Mouse (Mus musculus): ENCODE measurements around the gene Tmem229a. TPM values are rescaled to one million over a fixed set of nuclear protein-coding genes. Genes with fewer than 3 reads are reported as not detected.

Tmem229a gene
- total and polyA plus RNA-seq, 3 experiments: not detected

- H3K9ac ChIP-seq (ENCODE audit: control insufficient read depth, low read depth, low read length, poor library complexity, severe bottlenecking): no peak overlapping the region
- H3K4me3 ChIP-seq (ENCODE audit: control insufficient read depth in 1 of 2, insufficient read depth in 1 of 2, low read depth in 2 of 2, low read length in 2 of 2): no peak overlapping the region
- no peak for DNase-seq (ENCODE audit: low read depth, low spot score)
- no peaks in the 10 kb centered on the region for H3K4me1 ChIP-seq (ENCODE audit: control insufficient read depth in 1 of 2, insufficient read depth in 2 of 2, low read length in 2 of 2)
- H3K36me3 ChIP-seq (ENCODE audit: control insufficient read depth in 1 of 2, insufficient read depth in 2 of 2, low read length in 2 of 2): no peaks in the 10 kb centered on the region
- H3K9me3 ChIP-seq (replicated peaks; ENCODE audit: insufficient read depth, low read length): no peaks in the 10 kb centered on the region
- no peaks in the 10 kb centered on the region for H3K79me2 ChIP-seq (ENCODE audit: control insufficient read depth, insufficient read depth, low read length, poor library complexity)
- H3K27me3 ChIP-seq (ENCODE audit: control insufficient read depth in 1 of 2, insufficient read depth in 2 of 2, low read length in 2 of 2): no peaks in the 10 kb centered on the region
- TF ChIP-seq RCOR1 (IDR thresholded peaks at IDR 0.05; ENCODE audit: low read depth, low read length): no peak
- no peak for TF ChIP-seq USF1 (IDR thresholded peaks at IDR 0.05; ENCODE audit: low read depth, low read length)
- no peak for TF ChIP-seq ZKSCAN1 (IDR thresholded peaks at IDR 0.05; ENCODE audit: low read depth, low read length)
- no peak for TF ChIP-seq MAFK (IDR thresholded peaks at IDR 0.05; ENCODE audit: borderline replicate concordance, low read depth, low read length)
- no peak for TF ChIP-seq GABPA (IDR thresholded peaks at IDR 0.05; ENCODE audit: low read depth, low read length)
- TF ChIP-seq MYC (IDR thresholded peaks at IDR 0.05; ENCODE audit: low read depth, low read length): no peak
- no peak overlapping the region for H3K27ac ChIP-seq (ENCODE audit: control insufficient read depth, low read depth, low read length)
These were observed 7.7 kb upstream of the Tmem229a start for GRCm38 (mm10) chr6:24963754-24964153.

- Histone ChIP-seq H3K27ac (ENCODE audit: control insufficient read depth, low read depth, low read length) (no peak overlapping the region), H3K79me2 (ENCODE audit: control insufficient read depth, insufficient read depth, low read length, poor library complexity) (no peaks in the 10 kb centered on the region), H3K9ac (ENCODE audit: control insufficient read depth, low read depth, low read length, poor library complexity, severe bottlenecking) (no peak overlapping the region), H3K36me3 (ENCODE audit: control insufficient read depth in 1 of 2, insufficient read depth in 2 of 2, low read length in 2 of 2) (no peaks in the 10 kb centered on the region), H3K9me3 (replicated peaks; ENCODE audit: insufficient read depth, low read length) (no peaks in the 10 kb centered on the region), H3K4me3 (ENCODE audit: control insufficient read depth in 1 of 2, insufficient read depth in 1 of 2, low read depth in 2 of 2, low read length in 2 of 2) (no peak overlapping the region), H3K4me1 (ENCODE audit: control insufficient read depth in 1 of 2, insufficient read depth in 2 of 2, low read length in 2 of 2) (no peaks in the 10 kb centered on the region), H3K27me3 (ENCODE audit: control insufficient read depth in 1 of 2, insufficient read depth in 2 of 2, low read length in 2 of 2) (no peaks in the 10 kb centered on the region)
- TF ChIP-seq ELF1 (IDR thresholded peaks at IDR 0.05; ENCODE audit: low read depth, low read length) (no peak), ETS1 (IDR thresholded peaks at IDR 0.05; ENCODE audit: low read depth, low read length) (no peak), GABPA (IDR thresholded peaks at IDR 0.05; ENCODE audit: low read depth, low read length) (no peak)
- no peak for DNase-seq (ENCODE audit: low read depth, low spot score)
These were observed 483 bp upstream of the Tmem229a start for GRCm38 (mm10) chr6:24956586-24956973.

- Histone ChIP-seq H3K27me3 (ENCODE audit: control insufficient read depth in 1 of 2, insufficient read depth in 2 of 2, low read length in 2 of 2) (no peaks in the 10 kb centered on the region), H3K9me3 (replicated peaks; ENCODE audit: insufficient read depth, low read length) (no peaks in the 10 kb centered on the region), H3K4me1 (ENCODE audit: control insufficient read depth in 1 of 2, insufficient read depth in 2 of 2, low read length in 2 of 2) (no peaks in the 10 kb centered on the region), H3K27ac (ENCODE audit: control insufficient read depth, low read depth, low read length) (no peak overlapping the region), H3K36me3 (ENCODE audit: control insufficient read depth in 1 of 2, insufficient read depth in 2 of 2, low read length in 2 of 2) (no peaks in the 10 kb centered on the region), H3K9ac (ENCODE audit: control insufficient read depth, low read depth, low read length, poor library complexity, severe bottlenecking) (no peak overlapping the region), H3K4me3 (ENCODE audit: control insufficient read depth in 1 of 2, insufficient read depth in 1 of 2, low read depth in 2 of 2, low read length in 2 of 2) (no peak overlapping the region), H3K79me2 (ENCODE audit: control insufficient read depth, insufficient read depth, low read length, poor library complexity) (no peaks in the 10 kb centered on the region)
- DNase-seq (ENCODE audit: low read depth, low spot score): no peak
- TF ChIP-seq MEF2A (IDR thresholded peaks at IDR 0.05; ENCODE audit: extremely low read depth, insufficient replicate concordance, low read depth, low read length, poor library complexity, severe bottlenecking) (no peak), MAFK (IDR thresholded peaks at IDR 0.05; ENCODE audit: borderline replicate concordance, low read depth, low read length) (no peak), ZKSCAN1 (IDR thresholded peaks at IDR 0.05; ENCODE audit: low read depth, low read length) (no peak), UBTF (IDR thresholded peaks at IDR 0.05; ENCODE audit: borderline replicate concordance, insufficient read depth, low read depth, low read length) (no peak), ZC3H11A (IDR thresholded peaks at IDR 0.05; ENCODE audit: low read depth, low read length) (no peak), TAL1 (IDR thresholded peaks at IDR 0.05; ENCODE audit: low read length) (no peak), RCOR1 (IDR thresholded peaks at IDR 0.05; ENCODE audit: low read depth, low read length) (no peak), MYB (IDR thresholded peaks at IDR 0.05; ENCODE audit: low read depth, low read length) (no peak), ELF1 (IDR thresholded peaks at IDR 0.05; ENCODE audit: low read depth, low read length) (no peak), MXI1 (IDR thresholded peaks at IDR 0.05; ENCODE audit: low read depth, low read length) (no peak), NELFE (IDR thresholded peaks at IDR 0.05; ENCODE audit: low read depth, low read length) (no peak), USF1 (IDR thresholded peaks at IDR 0.05; ENCODE audit: low read depth, low read length) (no peak), KAT2A (conservative IDR thresholded peaks at IDR 0.05; ENCODE audit: low read depth, low read length) (no peak), CHD1 (IDR thresholded peaks at IDR 0.05; ENCODE audit: low read depth, low read length) (no peak), ZMIZ1 (IDR thresholded peaks at IDR 0.05; ENCODE audit: low read depth, low read length) (no peak), HCFC1 (IDR thresholded peaks at IDR 0.05; ENCODE audit: low read depth, low read length) (no peak), SMC3 (IDR thresholded peaks at IDR 0.05; ENCODE audit: low read depth, low read length) (no peak), TCF12 (IDR thresholded peaks at IDR 0.05; ENCODE audit: low read depth, low read length) (no peak), GATA1 (IDR thresholded peaks at IDR 0.05; ENCODE audit: low read depth, low read length) (no peak), SIN3A (IDR thresholded peaks at IDR 0.05; ENCODE audit: low read length) (no peak)
These were observed 759 bp downstream of the Tmem229a start for GRCm38 (mm10) chr6:24955131-24955945.

Measured in MEL (cell line).